Mouse (Mus musculus): ENCODE results near the gene Slc35a3.

The Slc35a3 gene

GRCm38 (mm10) chr3:116638572-116638971, 74.1 kb downstream of the Slc35a3 start:
- no peak for DNase-seq (ENCODE audit: low spot score)

DNA sequence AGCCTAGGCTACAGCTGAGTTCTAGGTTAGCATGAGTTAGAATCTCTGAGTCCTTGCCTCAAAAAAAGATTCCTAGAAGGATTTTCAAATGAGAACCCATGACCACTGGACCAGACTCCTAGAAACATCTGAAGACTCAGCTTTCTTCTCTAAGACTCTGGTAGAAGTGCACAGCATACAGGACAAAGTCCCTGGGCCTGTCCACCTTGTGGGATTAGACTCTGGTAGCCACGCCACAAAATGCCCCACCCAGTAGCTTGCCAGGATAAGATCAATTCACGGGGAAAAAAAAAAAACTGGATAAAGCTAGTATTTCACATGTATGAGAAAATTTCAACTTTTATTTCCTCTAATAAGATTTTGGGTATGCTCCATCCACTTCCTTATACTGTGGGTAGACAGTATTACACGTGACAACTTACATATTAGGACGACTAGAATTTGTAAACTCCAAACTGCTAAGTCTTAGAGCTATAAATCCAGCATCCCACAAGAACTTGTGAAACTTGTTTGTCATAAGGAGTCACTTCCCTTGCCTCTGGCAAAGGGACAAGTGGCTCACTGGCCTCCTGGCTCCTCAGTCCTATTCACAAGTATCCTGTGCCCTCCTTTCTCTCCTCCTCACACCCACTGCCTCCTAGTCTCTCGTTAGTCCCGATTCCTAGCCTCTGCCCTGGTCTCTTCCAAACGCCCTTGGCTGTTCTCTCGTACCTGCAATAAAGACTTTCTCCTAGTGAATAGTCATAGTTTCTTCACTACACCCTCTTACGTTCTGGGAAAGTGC, 74.7 kb downstream of the Slc35a3 start:
- DNase-seq (ENCODE audit: low spot score), result no peak

DNA sequence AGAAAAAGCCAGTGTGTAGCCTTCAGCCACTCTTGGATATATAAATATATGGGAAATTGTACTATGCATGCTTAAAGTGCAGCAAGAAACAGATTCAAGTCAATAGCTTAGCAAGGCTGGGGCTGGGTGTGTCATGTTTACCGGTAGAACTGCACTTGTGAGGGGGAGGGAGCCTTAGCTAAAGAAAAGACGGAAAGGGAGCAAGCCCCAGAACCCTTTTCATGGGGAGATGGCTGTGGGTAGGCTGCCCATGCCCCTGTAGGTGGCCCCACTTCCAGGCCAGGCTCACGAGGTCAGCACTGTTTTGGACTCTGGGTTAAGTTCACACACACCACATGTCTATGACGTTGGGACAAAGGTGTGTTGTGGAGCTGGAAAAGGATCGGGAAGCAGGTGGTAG, 76.8 kb downstream of the Slc35a3 start:
- DNase-seq (ENCODE audit: low spot score), result no peak

- no peak for DNase-seq (ENCODE audit: low spot score)
Observed at GRCm38 (mm10) chr3:116634853-116635252, 77.8 kb downstream of the Slc35a3 start.

- no peak for DNase-seq (ENCODE audit: low spot score)
Observed at GRCm38 (mm10) chr3:116634091-116634490, 78.5 kb downstream of the Slc35a3 start.

GRCm38 (mm10) chr3:116632971-116633370, 79.7 kb downstream of the Slc35a3 start:
- no peak for DNase-seq (ENCODE audit: low spot score)

DNA sequence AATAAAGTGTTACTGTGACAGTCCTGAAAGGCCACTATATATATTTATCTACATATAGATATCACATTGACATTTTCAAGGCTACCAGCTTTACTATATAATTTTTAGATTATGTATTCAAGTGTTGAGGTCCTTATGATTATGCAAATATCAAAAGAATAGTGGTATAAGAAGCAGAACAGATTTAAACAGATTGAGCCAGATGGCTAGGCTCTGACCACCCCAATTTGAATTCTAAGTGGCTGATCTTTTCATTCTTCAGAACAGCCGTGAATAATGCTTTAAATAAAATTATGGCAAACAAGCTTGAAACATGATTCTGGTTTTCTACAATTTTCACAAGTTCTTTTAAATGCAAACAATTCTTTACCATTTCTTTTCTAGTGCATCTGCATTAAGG, 81.2 kb downstream of the Slc35a3 start:
- no peak for DNase-seq (ENCODE audit: low spot score)

GRCm38 (mm10) chr3:116622641-116623040, 90.0 kb downstream of the Slc35a3 start:
- DNase-seq (ENCODE audit: low spot score), result no peak

- no peak for DNase-seq (ENCODE audit: low spot score)
Observed at GRCm38 (mm10) chr3:116620636-116621370, 91.8 kb downstream of the Slc35a3 start.
